Mouse (Mus musculus) left cerebral cortex, postnatal 25 days (tissue): ENCODE data around the gene Vmn1r47. TPM values are rescaled to one million over a fixed set of nuclear protein-coding genes. Genes with fewer than 3 reads are reported as not detected.
"Not testable (repeated sequence)": the region's sequence is repeated elsewhere in the genome, so short reads cannot be mapped to it uniquely, and the experiment has no call there.

ENCODE experiments used
- DNase-seq, 2 experiments: peaks; one replicate each; pipeline ENCODE4 v3.0.0; 2022; ENCODE audit warnings: low spot score in 2 of 2, mixed read lengths in 1 of 2
- intact Hi-C: fragments of 180-260 bp; cut with DNase I; formaldehyde crosslinking; loops from one replicate; pipeline ENCODE4 v1.15.1; 2025
- total RNA-seq, 2 experiments: library from RNA; stranded (reverse); gene quantifications; 2 replicates each; pipeline ENCODE4 v1.2.3; 2021

Vmn1r47 gene
- total RNA-seq = not detected

GRCm38 (mm10) chr6:90015847-90016246 is at the start of gene Vmn1r47:
TSS of gene Vmn1r47 (plus strand) at chr6:90016147.
- DNase-seq = not testable (repeated sequence)

DNA sequence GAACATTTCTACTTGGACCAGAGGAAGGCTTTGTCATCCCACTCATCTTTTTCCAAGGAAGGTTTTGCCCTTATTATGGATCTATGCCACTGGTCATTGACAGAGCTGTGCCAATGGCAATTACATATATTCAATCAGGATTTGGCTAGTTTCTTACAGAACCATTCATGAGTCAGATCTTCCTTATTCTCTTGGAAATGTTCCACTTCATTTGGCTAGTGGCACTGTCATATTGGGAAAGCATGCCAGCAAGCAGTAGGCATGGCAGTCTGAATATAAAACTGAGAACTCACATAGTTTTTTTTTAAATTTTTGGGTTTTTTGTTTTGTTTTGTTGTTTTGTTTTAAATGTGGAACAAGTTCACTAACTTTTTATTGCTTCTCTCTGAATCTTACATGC is 49.6 kb upstream of the Vmn1r47 start:
- intact Hi-C loops = no loop called here
- no peak for DNase-seq

More at GRCm38 (mm10) chr6:90015847-90016246, at the start of gene Vmn1r47:
- intact Hi-C loops = not testable (repeated sequence)

DNA sequence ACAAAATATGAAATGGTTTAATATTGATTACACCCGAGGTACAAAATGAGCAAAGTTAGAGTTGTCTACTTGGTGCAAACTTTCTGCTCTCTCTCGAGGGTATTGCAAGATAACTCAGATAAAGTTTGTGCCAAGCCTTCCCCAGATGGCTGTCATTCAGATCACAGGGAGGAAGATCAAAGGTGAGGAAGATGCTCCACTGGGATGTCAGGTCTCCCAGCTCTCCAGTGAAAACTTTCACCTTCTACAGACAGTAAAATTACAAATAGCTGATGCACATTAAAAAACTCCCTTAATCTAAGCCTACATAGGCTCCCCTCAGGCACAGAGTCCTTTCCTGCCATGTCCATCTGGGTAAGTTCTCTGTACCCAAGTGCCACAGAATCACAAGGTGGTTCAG is 46.9 kb upstream of the Vmn1r47 start, which contains the start of gene Vmn1r46:
Vmn1r46 (plus strand) TSS at position 301 of the 400 bp plus-strand sequence.
- DNase-seq = no peak
- intact Hi-C loops = no loop called here

DNA sequence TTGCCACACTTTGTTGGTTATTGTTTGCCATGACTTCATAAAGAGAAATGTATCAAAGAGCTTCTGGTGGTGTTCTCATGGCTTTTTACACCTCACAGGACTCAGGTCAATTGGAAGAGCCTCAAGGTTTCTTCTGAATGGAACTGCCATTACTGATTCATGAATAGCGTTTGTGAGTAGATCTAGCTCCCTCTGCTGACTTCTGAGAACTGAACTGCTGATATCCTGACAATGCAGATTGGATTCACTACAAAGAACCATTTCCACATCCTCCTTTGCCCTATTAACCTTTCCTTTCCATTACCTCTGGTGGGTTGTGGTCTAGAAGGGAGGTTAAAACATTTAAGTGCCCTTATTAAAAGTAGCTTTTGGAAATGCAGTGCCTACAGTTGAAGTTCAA is 30.0 kb upstream of the Vmn1r47 start:
- no peak for DNase-seq
- intact Hi-C loops = no loop called here

GRCm38 (mm10) chr6:90036741-90037140 is 20.8 kb downstream of the Vmn1r47 start, which contains the start of gene Vmn1r48:
TSS of gene Vmn1r48 (minus strand) at chr6:90036841.
- DNase-seq = not testable (repeated sequence)

More at GRCm38 (mm10) chr6:90036741-90037140, 20.8 kb downstream of the Vmn1r47 start, which contains the start of gene Vmn1r48:
- intact Hi-C loops = not testable (repeated sequence)

Other genes starting within 250 kb of the Vmn1r47 start
- not detected for gene Vmn1r42, start 139.7 kb upstream of the Vmn1r47 start, total RNA-seq
- gene Vmn1r43, start 139.7 kb upstream of the Vmn1r47 start, total RNA-seq = not detected
- not detected for gene Vmn1r44, start 132.5 kb upstream of the Vmn1r47 start, total RNA-seq
- not detected for gene Vmn1r45, start 75.5 kb upstream of the Vmn1r47 start, total RNA-seq
- gene Vmn1r46, start 46.8 kb upstream of the Vmn1r47 start, total RNA-seq = not detected
- gene Vmn1r48, start 20.7 kb downstream of the Vmn1r47 start, total RNA-seq = not detected
- gene Vmn1r49, start 62.4 kb downstream of the Vmn1r47 start, total RNA-seq = not detected
- gene Vmn1r50, start 85.3 kb downstream of the Vmn1r47 start, total RNA-seq = not detected
- gene Vmn1r51, start 106.4 kb downstream of the Vmn1r47 start, total RNA-seq = not detected
- not detected for gene Vmn1r52, start 158.7 kb downstream of the Vmn1r47 start, total RNA-seq
- not detected for gene V1ra8, start 186.6 kb downstream of the Vmn1r47 start, total RNA-seq
- gene Vmn1r53, start 208.3 kb downstream of the Vmn1r47 start, total RNA-seq = not detected
- gene Vmn1r54, start 230.2 kb downstream of the Vmn1r47 start, total RNA-seq = not detected